ENCODE assay signal across 7 mouse cellular contexts in genomic region chr1:39901851-39902703, GRCm38 (mm10). TPM values are rescaled to one million over a fixed set of nuclear protein-coding genes. Genes with fewer than 3 reads are reported as not detected.
DNase-seq lines count a peak whose midpoint lies in the region; ATAC-seq and TF ChIP-seq lines count a peak whose summit lies in the region.

No protein-coding gene starts in this region.

- H3K4me3 ChIP-seq in ES-Bruce4 (ENCODE audit: low read depth, low read length) = peak overlapping the region; percentile 87
- H3K4me3 ChIP-seq in kidney, embryonic 16.5 days (ENCODE audit: low read length) = peak overlapping the region; percentile 92

- no peak for TF ChIP-seq CTCF in ES-Bruce4 (IDR thresholded peaks at IDR 0.05; ENCODE audit: low read depth, low read length)

- WGBS in kidney, embryonic 16.5 days = 2% methylated on average over 26 of the region's 26 CpGs

- peak overlapping the region; percentile 73 for H3K4me2 ChIP-seq in kidney, embryonic 16.5 days (replicated peaks; ENCODE audit: low read depth, low read length)

- TF ChIP-seq POLR2A in ES-Bruce4 (IDR thresholded peaks at IDR 0.05; ENCODE audit: insufficient read depth, low read length) = no peak

- H3K9ac ChIP-seq in ES-Bruce4 (ENCODE audit: low read depth, poor library complexity, severe bottlenecking) = peak overlapping the region; percentile 98
- peak overlapping the region; percentile 99 for H3K9ac ChIP-seq in kidney, embryonic 16.5 days (replicated peaks; ENCODE audit: low read length)

- peak; percentile 19; the same call in 1 of the 2 replicates for ATAC-seq in common myeloid progenitor, adult 5-6 weeks (replicated peaks; ENCODE audit: low read depth, poor library complexity, severe bottlenecking)
- ATAC-seq in kidney, embryonic 16.5 days (ENCODE audit: low FRiP score, low TSS enrichment) = peak; percentile 21; the same call in 1 of the 2 replicates

- H3K4me1 ChIP-seq in ES-Bruce4 (ENCODE audit: control insufficient read depth, insufficient read depth, low read length) = no peaks in the 10 kb centered on the region
- H3K4me1 ChIP-seq in kidney, embryonic 16.5 days (ENCODE audit: insufficient read depth, low read length) = peaks cover 49% of the 10 kb centered on the region

- no peaks in the 10 kb centered on the region for H3K9me3 ChIP-seq in ES-Bruce4 (replicated peaks; ENCODE audit: control insufficient read depth, insufficient read depth, low read length, poor library complexity, severe bottlenecking)
- H3K9me3 ChIP-seq in kidney, embryonic 16.5 days (ENCODE audit: low read length) = no peaks in the 10 kb centered on the region

- H3K27me3 ChIP-seq in ES-Bruce4 (ENCODE audit: control insufficient read depth, insufficient read depth, low read length, poor library complexity, severe bottlenecking) = no peaks in the 10 kb centered on the region
- H3K27me3 ChIP-seq in kidney, embryonic 16.5 days (ENCODE audit: insufficient read depth, low read length) = no peaks in the 10 kb centered on the region

- no peaks in the 10 kb centered on the region for H3K36me3 ChIP-seq in ES-Bruce4 (ENCODE audit: control insufficient read depth, insufficient read depth, low read length, poor library complexity, severe bottlenecking)
- no peaks in the 10 kb centered on the region; the same call in 1 of the 2 replicates for H3K36me3 ChIP-seq in kidney, embryonic 16.5 days (ENCODE audit: insufficient read depth, low read length)

- DNase-seq in A20 (ENCODE audit: low read depth, low spot score) = peak; percentile 76
- DNase-seq in heart, adult 8-10 months (ENCODE audit: low spot score) = peak; percentile 48
- peak; percentile 53 for DNase-seq in lung, postnatal 36 days
- DNase-seq in right cerebral cortex, postnatal 14 days = peak; percentile 30

- peak overlapping the region; percentile 93 for H3K27ac ChIP-seq in ES-Bruce4 (ENCODE audit: insufficient read depth, low read length)
- peak overlapping the region; percentile 97 for H3K27ac ChIP-seq in kidney, embryonic 16.5 days (ENCODE audit: low read length)

- TF ChIP-seq EP300 in ES-Bruce4 (IDR thresholded peaks at IDR 0.05; ENCODE audit: insufficient read depth, low read depth, low read length) = no peak

RNA-seq across cellular contexts. Expression of gene Map4k4, which starts 1.4 kb away (rescaled TPM):
- polyA plus RNA-seq in ES-Bruce4 (2011; ENCODE audit: insufficient read depth, insufficient read length, low read depth, missing spikeins) = 289 and 308 TPM in 2 replicates
- total RNA-seq in common myeloid progenitor, adult 5-6 weeks (2017) = 118 and 130 TPM in 2 replicates
- 100 to 1,000 TPM in 3 of 4 experiments, 10 to 100 TPM in 1; 98.5 to 135 (median 109) TPM for total RNA-seq in heart, adult 8-10 months (2022)
- 14.3 and 20.2 TPM in 2 replicates for polyA plus RNA-seq in kidney, embryonic 16.5 days (2015; fragmentation: Nextera tagmentation; extraction: Ambion mirVana)

Comparison
In these comparisons a context has a peak if more than half of its experiments do, and no peak if none do; other contexts are left out.
1. Peak in every context shown above with its lines: DNase-seq, ATAC-seq, H3K4me3 ChIP-seq and H3K27ac ChIP-seq.